Mouse (Mus musculus): ENCODE measurements around the gene Fam217b.

GRCm38 (mm10) chr2:178422186-178422585, 7.9 kb downstream of the Fam217b start:
- TF ChIP-seq CTCF (IDR thresholded peaks at IDR 0.05; ENCODE audit: low read depth) (no peak), EP300 (IDR thresholded peaks at IDR 0.05; ENCODE audit: low read depth) (no peak)
